Mouse (Mus musculus) mouse embryonic stem cell (cell line): ENCODE measurements around the gene Cep112.

ENCODE experiments used
- in situ Hi-C, 2 experiments: fragments of 300-500 bp; cut with MboI; formaldehyde crosslinking; loops; 1 replicate in 1 of 2; 3 replicates in 1 of 2; pipeline ENCODE4 v1.14.3; 2019 to 2020; ENCODE audit warnings: low sequenced_read_pairs in 2 of 2, low pct_unique_long_range_greater_than_20kb in 1 of 2, mixed read lengths in 1 of 2; ENCODE audit not compliant: unreplicated experiment in 1 of 2

The Cep112 gene

DNA sequence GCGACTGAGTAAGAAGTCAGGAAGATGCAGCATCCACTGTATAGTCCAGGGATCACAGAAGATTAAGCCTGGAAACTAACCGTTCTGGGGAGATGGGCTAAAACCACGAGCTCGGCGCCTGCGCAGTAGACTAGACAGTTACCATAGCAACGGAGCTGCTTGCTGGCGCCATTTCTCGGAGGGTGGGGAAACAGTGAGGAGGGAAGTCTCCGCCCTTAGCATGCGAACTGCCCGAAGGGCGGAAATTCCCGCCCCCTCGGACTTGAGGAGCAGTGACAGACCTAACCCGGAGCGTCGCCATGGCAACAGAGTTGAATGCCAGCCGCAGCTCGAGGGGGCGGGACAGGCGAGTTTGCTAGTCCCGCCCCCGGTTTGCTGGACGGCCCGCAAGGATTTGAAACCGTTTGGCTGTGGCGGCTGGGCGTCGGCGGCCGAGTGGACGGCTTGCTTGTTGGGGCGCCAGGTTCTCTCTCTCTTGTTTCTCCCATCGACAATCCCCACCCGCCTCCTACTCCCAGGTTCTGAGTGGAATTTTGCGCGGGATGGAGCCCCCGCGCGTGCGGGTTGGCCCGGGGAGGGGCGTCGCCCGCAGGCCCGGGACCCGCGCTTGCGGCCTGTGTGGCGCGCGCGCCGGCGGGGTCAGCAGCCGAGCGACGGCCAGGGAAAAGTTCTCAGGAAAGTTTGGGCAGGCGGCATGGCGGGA is at the start of gene Cep112:
Gene Cep112 (plus strand): TSS at position 304 of the 703 bp plus-strand sequence.
- in situ Hi-C loops: no loop called here

DNA sequence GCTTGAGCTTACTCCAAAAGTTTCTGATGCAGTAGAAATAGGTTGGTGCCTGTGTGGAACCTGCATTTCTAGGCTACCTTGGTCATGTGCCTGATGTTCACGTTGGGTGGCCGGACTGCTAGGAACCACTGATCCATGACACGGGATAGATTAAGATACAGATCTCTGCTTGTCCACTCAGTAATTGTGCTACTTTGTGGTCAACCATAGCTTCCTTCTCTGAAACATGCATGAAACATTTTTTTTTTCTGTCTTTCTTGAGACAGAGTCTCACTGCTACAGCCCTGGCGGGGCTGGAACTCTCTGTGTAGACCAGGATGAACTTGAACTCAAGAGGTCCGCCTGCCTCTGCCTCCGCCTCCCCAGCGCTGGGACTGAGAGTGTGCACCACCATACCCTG is 48.2 kb upstream of the Cep112 start:
- in situ Hi-C loops: loop anchor here in 1 of 2 experiments (25.0 kb wide), 1 partner anchor 515 kb away; no protein-coding TSS in a partner anchor

DNA sequence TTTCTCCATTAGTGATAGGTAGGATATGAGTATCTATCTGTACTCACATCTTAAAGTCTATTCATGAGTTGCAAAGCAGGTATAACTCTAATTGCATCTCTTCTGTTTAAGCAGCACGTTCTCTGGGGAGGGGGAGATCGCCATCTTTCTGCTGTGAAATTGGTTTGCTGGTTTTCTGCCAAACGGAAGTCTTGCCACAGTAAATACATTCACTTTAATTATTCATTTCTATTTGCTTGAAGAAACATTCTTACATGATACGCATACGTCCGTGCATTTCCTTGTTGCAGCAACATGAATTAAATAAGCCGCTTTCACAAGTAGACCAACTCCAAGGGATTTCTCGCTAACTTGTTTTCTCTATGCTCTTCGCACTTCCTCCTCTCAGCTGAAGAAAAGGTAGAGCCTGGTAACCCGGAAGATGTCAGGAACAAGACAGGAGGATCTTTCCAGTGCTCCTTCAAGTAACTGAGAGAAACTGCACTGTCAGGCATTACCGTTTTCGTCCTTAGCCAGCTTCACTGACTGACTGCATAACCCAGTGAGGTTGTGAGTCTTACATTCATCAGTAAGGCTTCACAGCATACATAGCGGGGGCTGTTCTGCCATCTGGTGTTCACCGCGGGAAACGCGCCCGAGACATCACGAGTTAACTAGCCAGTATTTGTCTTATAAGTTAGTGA is 47.2 kb upstream of the Cep112 start:
- in situ Hi-C loops: loop anchor here in 1 of 2 experiments (25.0 kb wide), 1 partner anchor 516 kb away; no protein-coding TSS in a partner anchor

DNA sequence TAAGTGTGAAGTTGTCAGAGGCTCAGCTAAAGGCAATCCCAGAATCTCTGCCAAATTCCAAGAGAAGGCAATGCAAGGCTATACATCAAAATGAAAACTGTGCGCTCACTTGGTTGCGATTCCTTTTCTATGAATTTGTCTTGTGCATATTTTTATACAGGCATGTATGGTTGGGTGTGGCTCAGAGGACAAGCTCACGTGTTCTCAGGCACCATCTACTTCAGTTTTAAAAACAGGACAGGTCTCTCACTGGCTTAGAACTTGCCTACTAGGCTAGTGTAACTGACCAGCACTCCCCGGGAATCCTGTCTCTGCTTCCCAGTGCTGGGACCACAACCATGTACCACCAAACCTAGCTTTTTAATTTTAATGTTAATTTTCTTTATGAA is 46.6 kb upstream of the Cep112 start:
- in situ Hi-C loops: loop anchor here in 1 of 2 experiments (25.0 kb wide), 1 partner anchor 516 kb away; no protein-coding TSS in a partner anchor

DNA sequence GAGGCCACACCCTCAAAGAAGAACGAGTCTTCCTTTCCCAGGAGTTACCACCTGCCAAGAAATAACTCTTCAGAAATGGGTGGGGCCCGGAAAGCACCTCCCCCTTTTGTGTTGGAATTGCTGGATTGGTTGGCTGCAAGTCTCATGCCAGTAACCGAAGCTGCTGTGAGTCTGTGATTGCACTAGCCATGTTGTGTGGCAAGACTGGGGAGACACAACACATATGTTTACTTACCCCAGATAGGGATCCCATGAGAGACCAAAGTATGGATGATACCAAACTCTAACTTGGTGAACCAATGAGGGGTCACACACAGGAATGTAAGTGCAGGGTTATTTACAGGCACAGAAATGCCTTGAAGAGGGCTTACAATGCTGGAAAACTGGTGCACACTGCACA is 42.3 kb upstream of the Cep112 start:
- in situ Hi-C loops: loop anchor here in 1 of 2 experiments (25.0 kb wide), 1 partner anchor 520 kb away; no protein-coding TSS in a partner anchor

DNA sequence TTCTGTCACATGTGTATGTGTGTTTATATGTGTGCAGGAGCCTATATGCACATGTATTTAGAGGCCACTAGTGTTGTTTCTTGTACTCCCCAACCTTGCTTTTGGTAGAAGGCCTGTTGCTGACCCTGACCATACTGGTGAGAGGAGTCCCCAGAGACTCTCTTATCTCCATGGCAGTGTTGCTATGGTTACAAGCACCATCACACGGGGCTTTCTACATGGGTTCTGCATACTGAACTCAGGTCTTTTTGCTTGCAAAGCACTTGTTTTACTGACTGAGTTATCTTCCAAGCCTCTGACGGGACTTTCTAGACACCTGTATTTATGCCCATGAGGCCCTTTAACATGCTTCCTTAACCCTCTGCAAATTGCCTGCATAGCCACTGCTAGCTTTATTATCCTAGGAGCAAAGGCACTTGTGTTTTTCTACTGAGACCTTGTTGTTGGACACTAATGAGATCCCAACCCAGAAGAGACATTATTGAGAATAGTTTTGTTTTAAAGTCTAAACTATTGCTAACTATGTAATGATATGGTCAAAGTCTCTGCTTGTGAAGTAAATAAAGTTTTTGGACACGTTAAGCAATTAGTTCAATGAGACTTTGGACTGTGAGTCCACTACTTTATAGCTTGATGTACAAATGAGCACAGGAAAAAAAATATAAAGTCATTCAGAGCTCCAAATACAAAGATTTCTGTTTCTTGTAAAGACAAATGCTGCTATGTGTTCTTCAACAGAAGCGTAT is 39.9 kb upstream of the Cep112 start:
- in situ Hi-C loops: loop anchor here in 1 of 2 experiments (25.0 kb wide), 1 partner anchor 523 kb away; no protein-coding TSS in a partner anchor

DNA sequence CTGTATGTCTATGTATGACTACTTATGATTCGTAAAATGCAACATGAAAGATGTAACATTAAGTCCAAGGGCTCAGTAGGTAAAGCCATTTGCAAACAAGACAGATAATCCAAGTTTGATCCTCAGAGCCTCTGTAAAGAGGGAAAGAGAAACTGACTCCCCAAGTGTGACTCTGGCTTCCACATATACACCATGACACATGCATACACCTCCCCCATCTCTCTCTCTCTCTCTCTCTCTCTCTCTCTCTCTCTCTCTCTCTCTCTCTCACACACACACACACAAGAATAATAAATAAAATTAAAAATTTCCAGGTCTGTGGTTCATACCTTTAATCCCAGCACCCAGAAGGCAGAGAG is 39.3 kb upstream of the Cep112 start:
- in situ Hi-C loops: loop anchor here in 1 of 2 experiments (25.0 kb wide), 1 partner anchor 523 kb away; no protein-coding TSS in a partner anchor

DNA sequence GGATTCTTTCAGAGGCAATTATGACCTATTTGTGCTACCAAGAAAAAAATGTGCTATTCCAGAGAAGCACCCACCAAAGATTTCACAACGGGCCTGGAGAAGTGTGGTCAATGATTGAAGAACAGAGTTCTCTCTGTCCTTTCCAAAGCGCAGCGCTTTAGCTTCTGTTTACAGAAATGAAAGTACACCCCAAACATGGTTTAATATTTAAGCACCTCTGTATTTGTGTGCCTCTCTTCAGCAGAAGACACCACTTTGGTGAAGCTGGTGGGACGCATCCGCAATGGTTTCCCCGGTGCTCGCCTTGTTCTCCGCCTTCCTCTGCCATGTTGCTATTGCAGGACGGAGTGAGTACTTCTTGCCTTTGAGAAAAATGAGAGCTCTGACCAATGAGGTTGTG is 29.9 kb upstream of the Cep112 start:
- in situ Hi-C loops: loop anchor here in 1 of 2 experiments (25.0 kb wide), 1 partner anchor 533 kb away; no protein-coding TSS in a partner anchor

DNA sequence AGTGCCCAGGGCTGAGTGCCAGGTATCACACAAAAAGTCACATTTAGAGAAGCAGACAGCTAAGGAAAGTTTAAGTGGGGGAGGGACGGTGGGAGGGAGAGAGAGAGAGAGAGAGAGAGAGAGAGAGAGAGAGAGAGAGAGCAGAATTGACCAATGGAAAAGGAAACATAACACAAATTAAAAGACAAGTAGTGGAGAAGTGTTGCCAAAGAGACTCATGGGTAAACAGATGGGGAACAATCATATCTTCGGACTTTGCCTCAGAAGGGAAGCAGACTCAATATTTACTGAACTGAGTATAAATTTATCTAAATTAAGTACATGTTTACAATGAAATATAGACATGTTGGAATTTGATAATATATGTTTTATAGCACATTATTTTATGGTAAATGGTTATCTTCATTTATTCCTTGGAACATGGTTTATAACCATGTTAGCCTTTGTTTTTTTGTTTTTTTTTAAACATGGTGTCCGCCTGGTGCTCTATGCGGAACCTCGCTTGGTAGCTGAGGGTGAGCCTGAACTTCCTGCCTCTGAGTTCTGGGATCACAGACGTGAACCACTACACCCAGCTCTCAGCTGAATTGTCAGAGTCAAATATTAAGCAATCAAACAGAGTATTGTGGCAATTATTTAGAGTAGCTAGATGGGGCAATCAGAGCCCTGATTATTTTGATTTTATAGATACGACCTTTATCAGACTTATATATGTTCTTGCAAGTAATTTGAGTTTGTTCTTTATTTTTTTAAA is 28.7 kb upstream of the Cep112 start:
- in situ Hi-C loops: loop anchor here in 1 of 2 experiments (25.0 kb wide), 1 partner anchor 534 kb away; no protein-coding TSS in a partner anchor

DNA sequence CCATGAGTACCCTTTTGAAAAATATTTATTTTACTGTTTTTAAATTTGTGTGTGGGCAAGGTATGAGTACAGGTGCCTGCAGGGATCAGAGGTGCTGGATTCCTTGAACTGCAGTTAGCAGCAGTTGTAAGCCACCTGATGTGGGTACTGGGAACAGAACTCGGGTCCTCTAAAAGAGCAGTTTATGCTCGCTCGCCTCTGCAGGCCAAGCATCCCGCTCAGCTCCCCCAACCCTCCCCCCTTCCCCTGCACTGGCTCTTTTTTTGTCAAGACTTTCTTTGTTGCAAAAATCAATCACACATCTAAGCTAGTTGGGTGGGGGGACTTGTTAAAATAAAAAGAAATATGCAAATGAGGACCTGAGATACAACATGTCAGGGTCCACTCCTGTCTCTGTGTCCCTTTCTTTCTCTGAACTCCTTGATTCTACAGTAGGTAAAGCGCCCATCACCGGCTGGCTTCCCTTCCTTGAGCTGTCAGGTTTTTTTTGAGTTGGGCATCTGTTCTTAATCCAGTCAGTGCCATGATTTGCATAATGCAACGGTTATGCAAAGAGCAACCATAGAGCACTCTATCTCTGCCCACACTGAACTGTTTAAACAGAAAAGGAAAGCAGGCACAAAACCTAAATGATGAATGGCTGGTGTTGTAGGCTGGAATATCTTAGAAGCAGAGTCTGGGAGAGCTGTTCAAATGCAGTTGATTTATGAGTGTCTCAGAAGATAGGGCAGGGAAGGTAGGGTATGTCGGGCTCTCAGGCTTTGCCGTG is 14.9 kb upstream of the Cep112 start:
- in situ Hi-C loops: no loop called here

DNA sequence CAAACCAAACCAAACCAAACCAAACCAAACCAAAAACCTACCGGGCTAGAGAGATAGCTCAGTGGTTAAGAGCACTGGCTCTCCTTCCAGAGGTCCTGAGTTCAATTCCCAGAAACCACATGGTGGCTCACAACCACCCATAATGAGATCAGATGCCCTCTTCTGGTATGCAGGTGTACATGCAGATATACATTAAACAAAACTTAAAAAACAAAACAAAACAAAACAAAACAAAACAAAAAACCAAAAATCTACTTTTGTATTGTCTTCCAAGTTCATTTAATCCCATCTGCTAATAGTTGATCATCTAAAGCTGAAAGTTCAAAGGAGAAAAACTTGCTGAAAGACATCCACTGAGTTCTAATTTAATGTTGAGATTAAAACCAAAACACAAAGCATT is 8.6 kb upstream of the Cep112 start:
- in situ Hi-C loops: no loop called here

DNA sequence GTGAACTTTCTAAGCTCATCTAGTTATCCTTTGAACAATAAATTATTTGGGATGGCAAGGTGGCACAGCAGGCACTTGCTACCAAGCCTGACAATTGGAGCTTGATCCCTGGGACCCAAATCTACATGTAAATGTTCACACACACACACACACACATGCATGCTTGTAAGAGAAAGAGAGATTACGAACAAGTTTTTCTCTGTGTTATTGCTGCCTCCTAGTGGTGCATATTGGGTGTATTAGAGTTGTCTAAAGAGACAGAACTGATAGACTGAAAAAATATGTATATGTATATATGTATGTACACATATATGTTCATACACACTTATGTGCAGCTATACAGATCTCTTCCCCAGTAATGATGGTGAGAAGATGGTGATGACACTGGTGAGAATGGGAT is 6.5 kb upstream of the Cep112 start:
- in situ Hi-C loops: no loop called here

DNA sequence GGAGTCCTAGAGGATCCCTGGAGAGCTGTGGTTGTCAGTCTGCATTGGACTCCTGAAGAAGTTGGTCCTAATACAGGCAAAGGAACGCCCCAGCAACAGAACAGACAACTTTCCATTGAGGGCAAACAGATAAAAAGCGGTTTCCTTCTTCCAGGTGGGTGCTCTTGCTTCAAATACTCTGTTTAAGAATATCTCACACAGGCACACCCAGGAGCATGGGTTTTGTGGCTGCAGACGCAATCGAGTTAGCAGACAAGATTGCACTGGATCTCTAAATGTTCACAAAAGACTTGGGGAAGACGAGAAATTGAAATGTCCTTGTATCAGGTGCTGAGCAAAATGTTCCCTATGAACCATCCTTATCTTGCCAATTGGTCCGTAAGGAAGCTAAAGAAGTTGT is 5.8 kb upstream of the Cep112 start:
- in situ Hi-C loops: no loop called here

DNA sequence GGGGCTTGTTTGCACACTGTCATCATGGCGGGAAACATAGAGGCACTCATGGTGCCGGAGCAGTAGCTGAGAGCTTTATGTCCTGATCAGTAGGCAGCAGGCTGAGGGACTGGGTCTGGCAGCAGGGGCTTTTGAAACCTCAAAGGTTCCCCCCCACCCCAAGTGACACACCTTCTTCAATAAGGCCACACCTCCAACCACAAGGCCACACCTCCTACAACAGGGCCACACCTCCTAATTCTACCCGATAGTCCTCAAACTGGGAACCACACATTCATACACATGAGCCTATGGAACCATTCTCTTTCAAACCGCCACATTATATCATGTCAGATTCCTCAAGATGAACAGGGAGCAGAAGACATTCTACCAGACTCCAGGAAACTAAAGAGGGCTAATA is 4.2 kb upstream of the Cep112 start:
- in situ Hi-C loops: no loop called here

DNA sequence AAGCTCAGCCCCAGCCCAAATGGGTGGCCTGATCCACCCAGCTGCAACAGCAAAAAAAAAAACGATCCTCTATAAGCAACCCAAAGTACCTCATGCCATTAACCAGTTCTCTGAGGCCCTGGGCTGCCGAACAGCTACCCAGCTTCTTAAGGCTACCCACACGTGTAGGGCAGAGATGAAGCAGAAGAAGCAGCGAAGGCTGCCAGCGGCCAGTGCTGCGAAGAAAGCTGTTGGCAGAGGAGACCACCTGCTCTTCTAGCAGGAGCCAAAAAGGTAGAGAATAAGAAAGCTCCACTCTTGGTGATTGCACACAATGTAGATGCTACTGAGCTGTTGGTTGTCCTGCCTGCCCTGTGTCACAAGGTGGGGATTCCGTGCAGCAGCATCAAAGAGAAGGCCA is 1.8 kb upstream of the Cep112 start:
- in situ Hi-C loops: no loop called here

DNA sequence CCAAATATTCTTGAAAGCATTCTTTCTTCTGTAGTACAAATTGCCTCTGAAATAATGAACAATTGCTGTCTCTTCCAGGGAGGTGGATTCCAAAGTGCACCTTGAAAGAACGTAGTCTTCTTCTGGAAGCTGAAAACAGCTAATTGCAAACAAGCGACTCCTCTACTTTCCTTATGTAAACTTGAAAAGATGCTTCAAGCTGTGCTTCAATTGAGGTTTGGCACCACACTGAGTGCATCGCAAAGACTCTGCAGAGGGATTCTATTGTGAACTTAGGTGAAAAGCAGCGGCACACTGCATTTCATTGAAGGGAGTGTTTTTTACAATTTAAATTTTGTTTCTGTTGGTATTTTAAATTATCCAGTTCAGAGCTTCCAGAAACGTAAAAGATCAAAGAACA is 881 bp upstream of the Cep112 start:
- in situ Hi-C loops: no loop called here

DNA sequence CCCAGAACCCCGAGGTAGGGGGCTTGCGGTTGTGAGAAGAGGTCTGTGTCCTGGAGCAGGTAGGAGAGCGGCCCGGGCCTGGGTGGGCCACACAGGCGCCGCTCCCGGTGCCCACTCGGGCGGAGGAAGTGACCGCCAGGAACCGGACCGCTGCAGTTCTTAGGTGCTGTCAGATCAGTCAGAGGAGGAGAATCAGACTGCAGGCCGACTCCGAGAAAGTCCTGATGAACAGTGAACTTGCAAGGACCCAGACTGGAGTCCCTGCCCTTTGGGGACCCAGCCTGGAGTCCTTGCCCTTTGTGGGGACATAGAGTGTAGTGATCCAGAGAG is 565 bp downstream of the Cep112 start:
- in situ Hi-C loops: no loop called here

DNA sequence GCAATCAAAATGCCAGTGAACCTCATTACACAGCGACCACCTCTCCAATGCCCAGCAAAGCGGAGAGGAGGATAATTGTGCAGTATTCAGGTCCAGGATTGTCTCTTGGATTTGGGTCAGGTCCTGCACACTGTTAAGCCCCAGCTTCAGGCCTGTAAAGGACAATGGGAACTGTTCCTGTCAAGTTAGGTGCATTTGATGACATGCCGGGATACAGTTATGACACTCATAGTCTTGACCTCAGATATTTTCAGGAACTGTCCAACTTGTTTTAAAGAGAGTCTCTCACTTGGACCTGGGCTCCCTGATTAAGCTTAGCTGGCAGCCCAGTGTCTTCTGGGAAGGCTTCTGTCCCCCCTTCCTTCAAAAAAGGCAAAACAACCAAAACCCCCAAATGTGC is 1.1 kb downstream of the Cep112 start:
- in situ Hi-C loops: no loop called here
